Mouse (Mus musculus) ES-E14 (cell line): Measurements from ENCODE around the gene Tns3. TPM values are rescaled to one million over a fixed set of nuclear protein-coding genes. Genes with fewer than 3 reads are reported as not detected.

Source experiments
- DNase-seq: peaks from one replicate; pipeline ENCODE4 v3.0.0-alpha.2; 2013; ENCODE audit warnings: low read depth, low spot score
- H3K27ac ChIP-seq: 2 replicates; pipeline ENCODE4 v1.5.1; 2012; ENCODE audit warnings: low read depth, mild to moderate bottlenecking, low read length, moderate library complexity, mixed read lengths; ENCODE audit not compliant: poor library complexity, insufficient read depth, severe bottlenecking
- H3K36me3 ChIP-seq: 2 replicates; pipeline ENCODE4 v1.6.1; 2012; ENCODE audit warnings: mild to moderate bottlenecking, low read length, moderate library complexity, mixed read lengths; ENCODE audit not compliant: control insufficient read depth, poor library complexity, insufficient read depth, severe bottlenecking
- H3K4me1 ChIP-seq, 2 experiments: fragments of 150-350 bp in 1 of 2; sonication (generic) in 1 of 2; 2 replicates each; pipeline ENCODE4 v1.6.1; 2012; ENCODE audit warnings: low read length in 2 of 2, mild to moderate bottlenecking in 1 of 2, mixed read lengths in 1 of 2; ENCODE audit not compliant: control insufficient read depth in 2 of 2, insufficient read depth in 2 of 2, poor library complexity in 1 of 2
- H3K4me3 ChIP-seq, 2 experiments: fragments of 150-350 bp in 1 of 2; sonication (generic) in 1 of 2; 2 replicates each; pipeline ENCODE4 v1.5.1; 2012; ENCODE audit warnings: low read length in 2 of 2, low read depth in 1 of 2, mild to moderate bottlenecking in 1 of 2, mixed read lengths in 1 of 2; ENCODE audit not compliant: insufficient read depth in 1 of 2, poor library complexity in 1 of 2, severe bottlenecking in 1 of 2
- H3K9ac ChIP-seq: 2 replicates; pipeline ENCODE4 v1.6.1; 2012; ENCODE audit warnings: low read depth, mild to moderate bottlenecking, low read length, mixed read lengths; ENCODE audit not compliant: poor library complexity, insufficient read depth, severe bottlenecking
- H3K9me3 ChIP-seq: fragments of 150-350 bp; sonication (generic); 2 replicates; pipeline ENCODE4 v1.6.1; 2012; ENCODE audit warnings: low read depth, mild to moderate bottlenecking, low read length; ENCODE audit not compliant: control insufficient read depth, insufficient read depth
- CHD2 ChIP-seq: IDR thresholded peaks from 2 replicates; pipeline ENCODE4 v1.6.1; 2014; ENCODE audit warnings: mild to moderate bottlenecking, low read depth, low read length, inconsistent platforms
- HCFC1 ChIP-seq: IDR thresholded peaks from 2 replicates; pipeline ENCODE4 v1.6.1; 2012; ENCODE audit warnings: low read length, inconsistent platforms, borderline replicate concordance; ENCODE audit not compliant: insufficient read depth
- MAFK ChIP-seq: IDR thresholded peaks from 2 replicates; pipeline ENCODE4 v1.6.1; 2014; ENCODE audit warnings: mild to moderate bottlenecking, low read depth, low read length, inconsistent platforms; ENCODE audit not compliant: insufficient read depth
- ZC3H11A ChIP-seq: IDR thresholded peaks from 2 replicates; pipeline ENCODE4 v1.6.1; 2012; ENCODE audit warnings: low read depth, mild to moderate bottlenecking, inconsistent platforms, low read length, borderline replicate concordance
- ZNF384 ChIP-seq: IDR thresholded peaks from 2 replicates; pipeline ENCODE4 v1.6.1; 2012; ENCODE audit warnings: low read depth, low read length, inconsistent platforms
- in situ Hi-C, 2 experiments: fragments of 600-800 bp; cut with MboI; formaldehyde crosslinking; loops; one replicate each; pipeline ENCODE4 v1.15.1; 2025; ENCODE audit warnings: low sequenced_read_pairs in 2 of 2, inconsistent platforms in 1 of 2; ENCODE audit not compliant: unreplicated experiment in 2 of 2
- total RNA-seq: library from RNA; depleted of rRNA; stranded (reverse); fragments of 300-350 nt; gene quantifications from 2 replicates; pipeline ENCODE4 v1.2.3, GENCODE M21; 2012

Gene Tns3
- total RNA-seq, 1 experiment: 111 TPM

- no peak for TF ChIP-seq HCFC1
- TF ChIP-seq MAFK: peak; percentile 59; the same call in 1 of the 2 replicates
- no peak for TF ChIP-seq CHD2
- TF ChIP-seq ZC3H11A: no peak
- no peak for TF ChIP-seq ZNF384
- Histone ChIP-seq H3K36me3 (peaks cover 52% of the 10 kb centered on the region), H3K4me3 (no peak overlapping the region), H3K9me3 (no peaks in the 10 kb centered on the region), H3K4me1 (no peaks in the 10 kb centered on the region), H3K27ac (no peak overlapping the region), H3K9ac (no peak overlapping the region)
- DNase-seq: no peak
- in situ Hi-C loops: loop anchor here (5.0 to 25.0 kb wide), 4 partner anchors 429 to 704 kb away; no protein-coding TSS in a partner anchor
These were observed 231.4 kb downstream of the Tns3 start for GRCm38 (mm10) chr11:8432941-8433340.

GRCm38 (mm10) chr11:8427660-8428059, 236.7 kb downstream of the Tns3 start:
- H3K9me3 ChIP-seq: no peaks in the 10 kb centered on the region
- no peaks in the 10 kb centered on the region for H3K4me1 ChIP-seq
- DNase-seq: no peak
- peaks cover 15% of the 10 kb centered on the region for H3K36me3 ChIP-seq
- TF ChIP-seq ZNF384 (no peak), HCFC1 (no peak)
- H3K27ac ChIP-seq: no peak overlapping the region
- no peak overlapping the region for H3K4me3 ChIP-seq
- H3K9ac ChIP-seq: no peak overlapping the region
- in situ Hi-C loops: loop anchor here (10.0 to 25.0 kb wide), 3 partner anchors 435 to 710 kb away; no protein-coding TSS in a partner anchor

GRCm38 (mm10) chr11:8425226-8425570, 239.1 kb downstream of the Tns3 start:
- in situ Hi-C loops: loop anchor here (10.0 to 25.0 kb wide), 3 partner anchors 437 to 712 kb away; no protein-coding TSS in a partner anchor
- Histone ChIP-seq H3K9ac (no peak overlapping the region), H3K27ac (no peak overlapping the region), H3K4me1 (no peaks in the 10 kb centered on the region), H3K4me3 (no peak overlapping the region), H3K9me3 (no peaks in the 10 kb centered on the region), H3K36me3 (peaks cover 8% of the 10 kb centered on the region; the same call in 1 of the 2 replicates)
- no peak for DNase-seq
- TF ChIP-seq ZC3H11A (no peak), ZNF384 (no peak), HCFC1 (no peak), CHD2 (no peak), MAFK (no peak)

- DNase-seq: peak; percentile 56
- in situ Hi-C loops: loop anchor here (10.0 to 25.0 kb wide), 3 partner anchors 438 to 713 kb away; no protein-coding TSS in a partner anchor
- Histone ChIP-seq H3K9me3 (no peaks in the 10 kb centered on the region), H3K27ac (no peak overlapping the region), H3K4me3 (no peak overlapping the region), H3K36me3 (peaks cover 5% of the 10 kb centered on the region; the same call in 1 of the 2 replicates), H3K4me1 (no peaks in the 10 kb centered on the region), H3K9ac (no peak overlapping the region)
- TF ChIP-seq HCFC1: no peak
- TF ChIP-seq ZNF384: no peak
- TF ChIP-seq MAFK: no peak
- no peak for TF ChIP-seq CHD2
- peak; percentile 97 for TF ChIP-seq ZC3H11A
These were observed 239.8 kb downstream of the Tns3 start for GRCm38 (mm10) chr11:8424342-8425225.
